Mouse (Mus musculus) v-Abl transformed pro-B cells (cell line): Measurements from ENCODE around the gene Tgfb3.

Experiments used
- in situ Hi-C, 2 experiments: fragments of 400-800 bp; cut with MboI; formaldehyde crosslinking; loops; one replicate each; pipeline ENCODE4 v1.15.1; 2025; ENCODE audit not compliant: unreplicated experiment in 2 of 2

Tgfb3 gene

GRCm38 (mm10) chr12:86039078-86039477 lies 39.8 kb downstream of the Tgfb3 start:
- in situ Hi-C loops = no loop called here

DNA sequence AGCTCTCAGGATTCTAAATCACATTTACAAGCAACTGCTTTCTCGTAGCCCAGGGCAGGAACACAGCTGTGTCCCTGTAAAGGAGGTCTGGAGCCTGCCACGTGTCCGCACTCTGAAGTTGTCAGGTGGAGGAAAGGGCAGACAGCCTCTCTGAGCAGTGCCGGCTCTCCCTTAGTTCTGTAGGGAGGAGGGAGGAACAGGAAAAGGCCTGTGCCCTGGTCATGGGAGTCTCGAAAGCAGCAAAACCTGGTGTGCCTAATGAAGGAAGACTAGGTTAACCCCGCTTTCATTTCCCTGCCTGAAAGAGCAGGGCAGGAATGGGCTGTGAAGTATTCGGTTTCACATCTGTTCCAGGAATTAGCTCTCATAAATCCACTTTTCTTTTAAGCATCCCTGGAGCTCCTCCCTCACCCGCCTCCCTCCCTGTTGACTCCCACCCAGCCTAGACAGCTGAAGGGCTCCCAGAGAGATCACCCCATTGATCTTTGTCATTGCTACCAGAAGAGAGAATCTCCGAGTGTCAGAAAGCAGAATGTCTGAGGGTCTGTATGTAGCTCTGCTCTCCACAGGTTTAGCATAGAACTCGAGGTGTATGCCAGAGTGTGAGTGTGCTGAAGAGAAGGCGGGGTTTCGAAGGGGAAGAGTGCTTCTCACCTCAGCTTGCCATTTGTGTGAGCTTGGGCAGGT lies 41.5 kb downstream of the Tgfb3 start:
- in situ Hi-C loops = no loop called here

DNA sequence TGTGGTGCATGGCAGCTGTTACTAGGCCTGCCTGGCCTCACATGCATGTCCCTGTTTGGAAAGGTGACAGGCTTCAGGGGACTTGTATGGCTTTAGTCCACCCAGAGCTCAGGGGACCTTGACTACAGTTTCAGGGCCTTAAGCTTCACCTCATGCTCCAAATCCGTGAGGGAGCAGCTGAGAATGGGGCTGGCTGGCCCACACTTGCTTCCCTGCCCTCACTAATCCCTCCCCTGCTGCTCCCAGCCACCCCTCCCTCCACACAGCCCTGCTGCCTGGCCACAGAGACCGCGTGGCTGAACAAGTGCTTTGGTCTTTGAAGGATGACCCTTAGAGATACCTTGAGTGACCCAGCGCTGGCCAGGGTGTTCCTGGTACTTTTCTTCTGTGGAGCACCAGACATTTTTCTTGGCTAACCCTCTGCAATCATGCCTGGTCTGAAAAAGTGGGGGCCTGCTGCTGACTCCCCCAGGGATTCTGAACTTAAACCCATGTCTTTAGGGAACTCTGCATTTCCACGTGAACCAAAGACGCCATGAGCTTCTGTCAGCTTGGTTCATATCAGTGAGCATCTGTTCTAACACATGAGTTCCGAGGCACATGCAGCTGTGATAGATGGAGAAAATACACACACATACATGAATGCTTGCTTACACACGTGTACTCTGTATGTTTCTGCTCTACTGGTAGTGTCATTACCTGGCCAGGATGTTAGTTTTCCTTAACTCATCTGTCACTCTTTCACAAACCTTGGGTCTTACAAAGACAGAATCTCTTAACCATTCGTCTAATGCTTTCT lies 42.3 kb downstream of the Tgfb3 start:
- in situ Hi-C loops = no loop called here

- in situ Hi-C loops = no loop called here
Observed at GRCm38 (mm10) chr12:86035586-86035985, 43.3 kb downstream of the Tgfb3 start.

DNA sequence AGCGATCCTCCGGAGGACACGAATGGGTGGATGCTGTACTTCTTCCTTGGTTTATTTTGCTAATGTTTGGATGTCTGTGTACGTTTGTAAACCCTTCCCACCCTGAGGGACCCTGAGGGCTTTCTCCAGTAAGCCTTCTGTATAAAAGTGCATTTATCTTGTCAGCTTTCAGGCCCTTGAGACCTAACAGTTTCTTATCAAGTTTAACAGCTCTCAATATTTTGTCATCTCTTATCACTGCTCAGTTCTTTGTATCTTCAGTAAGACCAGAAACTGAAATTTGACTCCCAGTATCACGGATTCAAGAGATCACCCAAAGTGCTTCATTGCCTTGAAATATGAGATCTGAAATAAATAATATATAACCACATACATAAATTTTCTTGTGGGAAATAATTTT lies 47.9 kb downstream of the Tgfb3 start:
- in situ Hi-C loops = no loop called here

- in situ Hi-C loops = loop anchor here in 1 of 2 experiments (5.0 to 10.0 kb wide), 2 partner anchors 50 to 87 kb away; partner anchors contain the start of gene Tgfb3
Observed at GRCm38 (mm10) chr12:86027747-86028146, 51.1 kb downstream of the Tgfb3 start.

DNA sequence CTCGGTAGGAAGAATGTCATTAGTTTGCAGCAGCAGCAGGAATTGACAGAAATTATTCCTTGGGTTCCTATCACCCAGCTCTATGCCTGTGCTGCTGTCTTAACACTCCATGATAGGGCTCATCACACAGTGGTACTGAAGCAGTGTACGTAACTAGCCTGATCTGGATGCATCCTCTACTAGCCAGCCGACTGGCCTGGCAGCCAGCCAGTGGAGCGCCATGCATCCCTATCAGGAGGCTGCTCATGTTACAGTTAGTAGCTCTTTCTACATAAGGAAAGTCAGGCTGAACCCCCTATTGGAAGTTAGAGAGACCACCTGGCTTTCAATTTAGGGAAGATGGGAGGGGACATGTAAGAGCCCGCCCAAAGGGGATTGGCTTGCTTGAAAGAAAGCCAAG lies 51.8 kb downstream of the Tgfb3 start:
- in situ Hi-C loops = loop anchor here in 1 of 2 experiments (5.0 to 10.0 kb wide), 2 partner anchors 50 to 88 kb away; partner anchors contain the start of gene Tgfb3

DNA sequence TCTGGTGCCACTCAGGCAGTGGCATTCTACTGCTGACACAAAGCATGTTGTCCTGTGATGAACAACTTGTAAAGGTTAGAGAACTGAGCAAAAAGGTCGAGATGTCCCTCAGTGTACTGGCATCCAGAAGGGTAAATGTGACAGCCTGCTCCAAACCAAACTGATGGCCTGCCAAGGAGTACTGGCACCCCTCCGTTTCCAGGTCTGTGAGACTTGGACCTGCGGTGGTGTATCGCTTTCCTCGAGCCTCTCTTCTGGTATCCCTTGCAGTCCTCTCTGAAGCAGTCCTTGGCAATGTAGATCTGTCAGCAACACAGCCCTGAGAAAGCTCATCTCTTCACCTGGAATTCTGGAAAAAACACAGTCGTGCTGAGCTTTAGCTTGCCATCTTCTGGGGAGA lies 53.4 kb downstream of the Tgfb3 start:
- in situ Hi-C loops = loop anchor here in 1 of 2 experiments (5.0 to 10.0 kb wide), 2 partner anchors 52 to 89 kb away; partner anchors contain the start of gene Tgfb3

DNA sequence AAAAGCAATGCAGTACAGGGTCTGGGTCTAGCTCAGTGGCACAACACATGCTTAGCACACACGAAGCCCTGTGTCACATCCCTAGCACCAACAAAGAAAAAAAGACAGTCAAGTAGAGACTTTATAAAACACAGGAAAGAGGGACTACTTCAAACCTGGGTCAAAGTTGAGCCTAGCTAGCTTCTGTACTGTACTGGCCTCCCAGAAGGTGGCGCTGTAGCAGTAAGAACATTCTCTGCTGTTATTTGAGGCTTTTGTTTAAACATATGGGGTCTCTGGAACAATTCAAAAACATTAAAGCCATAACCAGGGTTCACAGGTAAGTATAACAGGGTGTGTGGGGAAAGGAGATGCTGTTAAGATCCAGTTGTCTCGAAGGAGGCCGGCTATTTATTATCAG lies 54.4 kb downstream of the Tgfb3 start:
- in situ Hi-C loops = loop anchor here (5.0 to 10.0 kb wide), 3 partner anchors 53 to 90 kb away; partner anchors contain the start of gene Tgfb3 (in 1 of the 2)

DNA sequence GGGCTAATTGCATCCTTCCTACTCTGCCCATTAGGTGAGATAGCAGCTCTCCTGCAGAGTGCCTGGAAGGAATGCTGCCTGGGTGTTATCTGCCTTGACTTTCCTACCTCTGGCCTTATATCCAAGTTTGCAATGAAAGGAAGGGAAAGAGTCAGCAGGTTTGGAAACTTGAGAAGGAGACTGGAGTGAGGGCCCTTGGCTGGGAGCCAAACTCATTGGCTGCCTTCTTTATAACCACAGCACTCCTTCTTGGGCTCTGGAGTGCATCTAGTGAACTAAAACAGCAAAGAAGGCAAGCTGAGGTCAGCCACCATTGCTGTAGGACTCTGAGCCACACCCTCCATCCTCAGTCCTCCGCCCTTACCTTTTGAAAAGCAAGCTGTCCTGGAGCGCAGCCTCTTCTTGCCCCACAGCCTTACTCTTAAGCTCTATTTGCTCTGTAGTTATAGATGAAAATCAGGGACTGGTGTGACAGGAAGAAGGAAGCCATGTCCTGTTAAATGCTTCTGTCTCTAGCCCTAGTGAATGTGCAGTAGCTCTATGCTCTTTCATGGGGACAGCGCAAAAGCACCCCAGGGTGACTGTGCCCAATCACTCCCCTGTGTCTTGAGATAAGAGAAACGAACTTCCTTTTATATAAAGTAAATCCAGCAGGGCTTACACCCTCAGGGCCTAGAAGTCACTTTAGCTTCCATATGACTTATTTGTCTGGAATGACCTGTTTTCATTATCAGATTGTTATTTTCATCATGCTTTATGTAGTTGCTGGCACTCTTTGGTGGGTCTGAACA lies 55.6 kb downstream of the Tgfb3 start:
- in situ Hi-C loops = loop anchor here (5.0 to 10.0 kb wide), 3 partner anchors 54 to 92 kb away; partner anchors contain the start of gene Tgfb3 (in 1 of the 2)

DNA sequence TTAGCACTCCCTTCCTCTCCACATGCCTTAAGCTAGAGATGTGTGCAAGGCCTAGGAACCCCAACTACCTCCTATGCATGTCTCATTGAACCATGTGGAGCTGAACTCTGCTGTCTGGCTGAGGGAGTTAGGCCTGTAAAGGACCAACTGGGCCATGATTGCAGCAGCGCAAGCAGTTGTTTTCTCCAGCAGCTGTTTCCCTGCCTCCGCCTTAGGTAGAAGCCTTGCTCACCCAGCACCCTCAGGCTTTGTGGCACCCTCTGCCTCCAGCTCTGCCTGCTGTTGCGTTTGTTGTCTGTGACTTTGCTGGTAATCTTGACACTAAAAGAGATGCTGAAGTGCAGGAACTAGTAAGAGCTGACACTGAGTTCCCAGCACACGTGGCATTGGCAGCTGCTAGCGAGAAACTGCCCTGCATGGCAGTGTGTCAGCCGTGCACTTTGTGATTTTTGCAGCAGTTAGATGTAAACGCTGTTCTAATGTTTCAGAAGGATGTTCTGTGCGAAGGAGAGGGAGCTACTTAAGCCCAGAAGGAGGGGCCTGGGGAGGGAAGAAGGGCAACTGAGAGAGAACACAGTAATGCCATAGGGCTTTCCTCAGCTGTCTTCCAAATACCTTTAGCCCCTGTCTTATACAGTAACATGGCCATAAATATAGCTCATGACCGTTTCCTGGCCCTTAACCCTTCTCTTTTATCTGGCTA lies 56.4 kb downstream of the Tgfb3 start:
- in situ Hi-C loops = loop anchor here (5.0 to 10.0 kb wide), 3 partner anchors 55 to 92 kb away; partner anchors contain the start of gene Tgfb3 (in 1 of the 2)

DNA sequence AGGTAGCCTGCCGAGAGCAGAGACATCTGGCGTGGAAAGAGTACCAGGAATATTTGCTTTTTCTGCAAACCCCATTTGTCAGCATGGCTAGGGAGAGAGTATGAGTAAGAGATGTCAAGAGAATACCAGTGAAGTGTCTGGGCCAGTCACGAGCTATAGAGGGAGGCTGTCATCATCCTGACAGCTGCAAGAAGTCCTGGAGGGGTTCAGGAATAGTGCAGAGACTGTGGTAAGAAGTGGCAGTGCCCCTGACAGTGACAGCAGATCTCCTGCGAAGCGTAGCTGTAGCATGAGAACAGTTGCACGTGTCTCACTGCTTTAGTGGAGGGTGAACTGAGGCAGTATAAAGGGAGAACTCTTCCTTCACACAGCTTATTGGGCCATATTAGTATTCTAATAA lies 57.3 kb downstream of the Tgfb3 start:
- in situ Hi-C loops = loop anchor here (5.0 to 10.0 kb wide), 3 partner anchors 56 to 93 kb away; partner anchors contain the start of gene Tgfb3 (in 1 of the 2)

DNA sequence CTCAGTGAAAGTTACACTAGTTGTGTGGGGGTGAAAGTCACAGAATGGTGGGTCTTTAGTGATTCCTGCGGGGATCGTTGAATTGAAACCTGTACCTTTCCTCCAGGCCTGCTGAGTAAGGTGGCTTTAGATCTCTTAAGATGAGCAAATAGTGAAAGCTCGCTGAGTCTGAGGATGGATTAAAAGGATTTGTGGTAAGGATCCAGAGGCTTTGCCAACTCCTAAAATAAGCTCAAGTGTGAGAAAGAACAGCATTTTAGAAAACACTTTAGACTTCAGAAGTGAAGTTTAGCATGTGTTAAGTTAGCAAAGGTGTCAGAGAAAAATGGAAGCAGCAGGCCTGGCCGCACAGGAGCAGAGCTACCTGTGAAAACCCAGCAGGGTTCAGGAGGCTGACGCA lies 61.5 kb downstream of the Tgfb3 start:
- in situ Hi-C loops = loop anchor here in 1 of 2 experiments (5.0 kb wide), 1 partner anchor 55 kb away; no protein-coding TSS in a partner anchor

GRCm38 (mm10) chr12:86015114-86015513 lies 63.7 kb downstream of the Tgfb3 start:
- in situ Hi-C loops = loop anchor here in 1 of 2 experiments (5.0 kb wide), 1 partner anchor 53 kb away; no protein-coding TSS in a partner anchor

GRCm38 (mm10) chr12:86014621-86015020 lies 64.2 kb downstream of the Tgfb3 start:
- in situ Hi-C loops = loop anchor here in 1 of 2 experiments (5.0 kb wide), 1 partner anchor 52 kb away; no protein-coding TSS in a partner anchor

DNA sequence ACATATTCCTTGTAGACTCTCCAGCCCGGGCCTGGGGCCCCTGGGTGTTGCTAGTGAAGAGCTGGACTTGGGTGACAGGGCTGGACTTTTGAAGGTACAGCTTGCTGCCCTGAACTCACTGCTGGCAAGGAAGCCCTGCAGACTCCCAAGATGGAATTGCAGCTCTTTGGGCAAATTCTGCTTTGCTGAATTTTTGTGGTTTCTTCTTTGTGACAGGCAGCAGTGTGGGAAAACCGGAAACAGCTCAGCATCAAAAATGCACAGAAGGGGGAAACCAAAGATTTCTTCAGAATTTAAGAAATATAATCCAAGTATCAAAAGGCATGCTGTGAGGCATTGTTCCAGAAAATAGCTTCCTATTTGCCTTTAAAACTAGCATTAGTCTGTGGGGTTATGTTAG lies 64.7 kb downstream of the Tgfb3 start:
- in situ Hi-C loops = no loop called here

DNA sequence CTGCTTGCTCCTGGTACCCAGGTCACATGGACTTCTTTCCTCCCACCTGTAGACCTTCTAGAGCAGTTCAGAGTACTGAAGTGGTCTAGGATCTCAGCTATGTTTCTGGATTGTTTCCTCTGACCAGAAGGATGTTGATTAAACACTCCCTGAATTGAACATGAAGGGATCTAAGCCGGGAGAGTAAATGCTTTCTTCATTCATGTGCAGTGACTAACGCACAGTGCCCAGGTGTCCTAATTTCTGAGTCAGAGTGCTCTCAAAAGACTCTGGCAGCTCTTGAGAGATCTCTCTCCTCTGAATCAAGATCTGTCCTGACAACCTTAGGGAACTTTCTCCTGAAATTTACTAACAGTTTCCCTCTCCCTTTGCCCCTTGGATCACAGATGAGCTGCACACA lies 66.6 kb downstream of the Tgfb3 start:
- in situ Hi-C loops = no loop called here

GRCm38 (mm10) chr12:86010656-86011055 lies 68.2 kb downstream of the Tgfb3 start:
- in situ Hi-C loops = no loop called here

DNA sequence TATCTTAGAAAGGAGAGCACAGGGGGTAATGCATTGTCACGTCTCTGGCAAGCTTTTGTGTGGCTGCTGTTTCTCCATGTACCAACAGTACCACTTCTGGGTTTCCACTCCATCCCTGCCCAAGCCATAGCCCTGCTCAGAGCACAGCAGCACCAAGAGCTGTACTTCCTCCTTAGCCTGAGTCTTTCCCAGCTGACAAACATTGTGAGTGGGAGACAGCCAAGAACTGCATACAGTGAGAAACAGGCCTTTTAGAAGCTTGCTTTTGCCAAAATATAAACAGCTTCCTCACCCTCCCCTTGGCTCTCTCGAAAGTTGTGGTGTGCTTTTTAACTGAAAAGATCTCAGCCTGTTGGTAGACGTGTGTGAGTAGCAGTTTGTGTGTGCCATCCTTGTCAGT lies 71.5 kb downstream of the Tgfb3 start:
- in situ Hi-C loops = loop anchor here in 1 of 2 experiments (5.0 kb wide), 1 partner anchor 50 kb away; no protein-coding TSS in a partner anchor
